Mouse (Mus musculus) effector memory CD4-positive, alpha-beta T cell, adult 5 months (primary cell): ENCODE measurements around the gene Tacstd2. TPM values are rescaled to one million over a fixed set of nuclear protein-coding genes. Genes with fewer than 3 reads are reported as not detected.

ENCODE experiments used
- polyA plus RNA-seq: library from polyadenylated mRNA; unstranded; fragments of 100-300 nt; shearing (Covaris generic); gene quantifications from one replicate; pipeline ENCODE4 v1.2.1, GENCODE M21; 2017

Gene Tacstd2
- not detected for polyA plus RNA-seq

DNA sequence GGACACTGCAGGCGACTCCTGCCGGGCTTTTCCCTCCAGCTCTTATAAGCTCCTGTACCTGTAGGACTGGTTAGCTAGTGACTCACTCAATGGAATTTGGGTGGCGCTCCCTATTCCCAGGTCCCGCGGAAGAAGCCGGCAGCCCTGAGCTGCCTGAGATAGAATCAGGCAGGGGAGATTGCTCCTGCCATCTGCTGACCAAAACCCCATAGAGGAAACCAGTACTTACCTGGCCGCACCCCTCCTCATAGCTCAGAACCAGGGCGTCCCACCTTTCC is at the start of gene Tacstd2:
TSS of gene Tacstd2 (minus strand) at position 20 of the 278 bp plus-strand sequence.

DNA sequence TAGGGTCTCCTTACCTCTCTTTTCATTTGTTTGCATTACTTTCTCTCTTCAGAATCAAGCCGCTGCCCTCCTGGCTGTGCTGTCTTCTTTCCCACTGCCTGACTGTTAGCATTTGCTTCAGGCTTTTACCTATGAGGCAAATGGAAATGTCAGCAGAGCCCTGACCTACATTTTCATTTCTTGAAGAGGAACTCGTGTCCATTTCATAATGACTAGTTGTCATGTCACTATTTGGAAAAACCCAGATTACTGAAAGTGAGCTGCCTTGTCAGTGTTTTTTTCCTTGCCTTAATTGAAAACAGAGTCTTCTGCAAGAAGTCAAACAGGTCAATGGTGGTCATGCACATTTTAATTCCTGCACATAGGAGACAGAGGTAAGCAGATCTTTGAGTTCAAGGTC is 43.8 kb downstream of the Tacstd2 start, which contains the start of gene Il23r:
TSS of gene Il23r (minus strand) at position 101 of the 400 bp plus-strand sequence.

Other genes starting within 250 kb of the Tacstd2 start
- 59.5 TPM for gene Il12rb2, start 159.6 kb downstream of the Tacstd2 start, polyA plus RNA-seq
- gene Il23r, start 43.9 kb downstream of the Tacstd2 start, polyA plus RNA-seq: 0.20 TPM